Mouse (Mus musculus): ENCODE data around the gene Comt. TPM values are rescaled to one million over a fixed set of nuclear protein-coding genes. Genes with fewer than 3 reads are reported as not detected.

The Comt gene
- total RNA-seq, 2 experiments from 2014 or later: 133 to 156 TPM

DNA sequence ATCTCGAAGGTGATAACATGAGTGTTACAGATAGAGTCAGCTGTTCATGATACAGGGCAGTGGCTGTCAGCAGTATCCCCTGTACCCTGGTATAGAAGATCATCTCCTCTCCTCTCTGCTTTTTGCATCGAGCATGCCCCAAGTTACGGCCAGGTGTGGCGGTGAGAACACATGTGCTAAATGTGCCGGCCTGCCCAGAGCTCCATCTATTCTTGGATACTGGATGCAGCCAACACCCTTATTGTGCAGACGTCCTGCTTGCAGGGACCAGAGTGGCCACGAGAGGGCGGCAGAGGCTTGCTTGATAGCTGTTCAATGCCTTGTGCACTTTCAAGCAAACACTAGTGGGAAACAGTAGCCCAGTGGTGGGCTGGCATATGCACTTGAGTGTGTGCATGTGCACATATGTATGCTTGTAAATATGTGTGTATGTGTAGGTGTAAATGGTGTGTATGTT is 16.8 kb upstream of the Comt start:
- peak; percentile 96 to 99 for DNase-seq
- intact Hi-C loops (cut with DNase I): loop anchor here (1.0 to 10.0 kb wide), 4 partner anchors 55 to 351 kb away; partner anchors contain the start of genes Gnb1l and Rtl10

DNA sequence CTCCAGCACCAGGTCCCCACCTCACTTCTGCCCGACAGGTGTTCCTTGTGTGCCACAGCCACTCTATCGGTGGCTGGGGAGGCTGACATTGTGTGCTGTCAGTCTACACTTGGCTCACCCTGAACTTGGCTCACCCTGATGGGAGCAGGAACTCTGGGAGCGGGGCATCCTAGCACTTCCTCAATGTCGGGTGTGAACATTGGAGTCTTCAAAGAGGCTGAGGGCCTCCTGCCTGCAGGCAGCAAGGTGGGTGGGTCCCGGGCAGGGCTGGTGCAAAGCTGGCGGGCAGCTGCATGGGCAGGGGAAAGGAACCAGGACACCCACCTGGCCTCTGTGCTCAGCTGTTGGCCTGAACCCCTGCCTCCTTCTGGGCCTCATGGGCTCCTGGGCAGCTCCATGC is 9.5 kb upstream of the Comt start:
- intact Hi-C loops (cut with DNase I): no loop called here

GRCm38 (mm10) chr16:18433341-18433920 is 6.8 kb upstream of the Comt start:
- intact Hi-C loops (cut with DNase I): no loop called here
- no peak for DNase-seq

More for the DNA sequence above, 9.5 kb upstream of the Comt start:
- DNase-seq: no peak

DNA sequence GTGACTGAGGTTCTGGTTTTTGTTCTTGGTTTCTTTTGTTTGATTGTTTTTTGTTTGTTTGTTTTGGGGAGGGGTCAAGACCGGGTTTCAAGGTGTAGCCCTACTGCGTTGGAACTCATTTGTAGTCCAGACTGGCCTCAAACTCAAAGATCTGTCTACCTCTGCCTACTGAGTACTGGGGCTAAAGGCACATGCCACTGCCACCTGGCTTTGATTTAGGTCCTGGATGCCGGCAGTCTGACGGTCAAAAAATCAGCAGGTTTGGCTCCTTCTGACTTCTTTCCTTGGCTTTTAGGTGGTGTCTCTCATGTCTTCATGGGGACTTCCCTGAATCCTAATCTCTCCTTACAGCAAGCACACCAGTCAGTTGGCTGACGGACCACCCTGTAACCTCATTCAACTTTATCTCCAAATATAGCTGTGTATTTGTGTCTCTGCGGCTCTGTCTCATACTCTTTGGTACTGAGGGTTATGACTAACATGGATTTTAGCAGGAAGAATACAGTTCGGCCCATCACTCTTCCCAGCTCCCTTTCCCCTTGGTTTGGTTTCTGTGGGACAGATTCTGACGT is 4.1 kb upstream of the Comt start:
- intact Hi-C loops (cut with DNase I): no loop called here
- DNase-seq: no peak

DNA sequence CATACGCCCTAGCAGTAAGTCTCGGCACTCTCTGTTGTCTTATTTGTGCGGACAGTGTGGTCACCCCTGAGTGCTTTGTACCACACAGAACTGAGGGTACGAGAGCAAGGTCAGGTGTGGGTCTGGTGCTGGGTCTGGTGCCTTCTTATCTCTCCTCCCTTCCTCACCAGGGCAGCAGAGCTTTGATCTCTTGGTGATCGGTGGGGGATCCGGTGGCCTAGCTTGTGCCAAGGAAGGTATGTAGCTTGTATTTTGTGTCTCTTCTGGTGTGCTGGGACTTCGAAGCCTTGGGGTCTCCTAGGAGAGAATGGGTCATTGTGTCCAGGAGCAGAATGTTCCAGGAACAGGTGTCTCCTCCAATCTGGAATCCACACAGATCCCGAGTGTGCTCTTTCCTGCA is 3.0 kb upstream of the Comt start:
- intact Hi-C loops (cut with DNase I): loop anchor here (5.0 kb wide), 1 partner anchor 82 kb away; the partner anchor contains the start of genes Arvcf and Tango2

DNA sequence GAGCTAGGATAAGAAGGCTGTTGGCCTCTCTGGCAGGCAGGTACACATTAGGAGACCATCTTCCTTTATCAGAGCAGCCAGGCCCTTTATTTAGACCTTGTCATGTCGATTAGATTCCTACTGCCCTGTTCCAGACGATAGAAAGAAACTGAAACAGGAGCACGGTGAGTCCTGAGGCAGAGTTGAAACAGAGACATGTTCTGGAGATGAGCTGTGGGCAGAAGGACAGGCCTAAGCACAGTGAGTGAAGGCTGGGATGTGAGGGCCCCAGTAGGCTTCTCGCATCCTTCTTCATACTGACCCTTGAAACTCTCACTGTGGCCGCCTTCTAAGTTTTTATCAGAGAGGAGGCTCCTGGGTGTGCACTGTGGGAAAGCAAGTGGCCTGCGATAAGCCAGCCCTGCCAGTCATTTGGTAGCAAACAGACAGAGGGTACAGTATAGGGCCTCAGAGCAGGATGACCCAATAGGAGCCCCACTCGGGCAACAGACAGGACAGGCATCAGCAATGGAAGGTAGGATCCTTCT is 1.9 kb upstream of the Comt start:
- intact Hi-C loops (cut with DNase I): loop anchor here (5.0 kb wide), 1 partner anchor 81 kb away; the partner anchor contains the start of genes Arvcf and Tango2

More for the DNA sequence above, 3.0 kb upstream of the Comt start:
- no peak for DNase-seq

GRCm38 (mm10) chr16:18428011-18428515 is 1.4 kb upstream of the Comt start:
- intact Hi-C loops (cut with DNase I): loop anchor here (5.0 kb wide), 1 partner anchor 81 kb away; the partner anchor contains the start of genes Arvcf and Tango2

More for the DNA sequence above, 1.9 kb upstream of the Comt start:
- DNase-seq: no peak

GRCm38 (mm10) chr16:18426215-18426791 is 349 bp downstream of the Comt start, which contains the start of gene Txnrd2:
Gene Txnrd2, plus strand, starts transcription at chr16:18426384.
- intact Hi-C loops (cut with DNase I): loop anchor here (5.0 kb wide), 1 partner anchor 79 kb away; the partner anchor contains the start of genes Arvcf and Tango2

More at GRCm38 (mm10) chr16:18428011-18428515, 1.4 kb upstream of the Comt start:
- no peak for DNase-seq

DNA sequence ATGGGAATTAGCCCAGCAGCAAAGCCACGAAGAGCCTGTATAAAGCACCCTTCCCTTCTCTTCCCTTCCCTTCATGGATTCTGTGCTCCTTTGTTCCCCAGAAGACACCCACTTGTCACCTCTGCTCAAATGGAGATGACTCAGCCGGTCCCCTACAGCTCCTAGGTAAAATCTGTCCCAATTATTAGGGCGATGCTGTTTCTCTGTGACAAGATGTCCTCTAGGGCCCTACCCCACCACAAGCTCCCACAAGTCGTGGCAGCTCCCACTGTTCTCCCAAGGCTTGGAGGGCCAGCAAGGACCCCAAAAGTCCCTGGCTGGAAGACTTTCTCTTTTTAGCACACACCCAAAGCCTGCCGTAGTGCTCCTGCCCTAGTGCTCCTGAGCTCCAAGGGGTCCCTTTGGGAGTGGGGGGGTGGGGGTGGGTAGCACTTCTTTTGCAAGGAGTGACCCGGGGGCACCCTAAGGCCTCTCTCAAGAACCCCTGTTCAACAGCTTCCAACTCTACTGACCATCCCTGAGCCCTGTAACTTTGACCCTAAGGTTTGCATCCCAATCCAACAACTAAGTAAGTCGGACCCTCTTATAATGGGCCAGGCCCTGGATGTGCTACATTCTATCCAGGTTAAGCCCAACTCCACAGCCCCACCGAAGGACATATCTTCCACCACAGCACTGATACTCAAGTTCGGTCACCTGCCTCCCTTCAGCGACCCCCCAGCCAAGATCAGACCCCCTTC is 1.0 kb downstream of the Comt start:
- intact Hi-C loops (cut with DNase I): loop anchor here (5.0 kb wide), 1 partner anchor 78 kb away; the partner anchor contains the start of genes Arvcf and Tango2
- DNase-seq: peak in 1 of 2 experiments; percentile 28

More at GRCm38 (mm10) chr16:18426215-18426791, 349 bp downstream of the Comt start, which contains the start of gene Txnrd2:
- peak; percentile 86 to 88 for DNase-seq

- intact Hi-C loops (cut with DNase I): loop anchor here (5.0 kb wide), 1 partner anchor 77 kb away; the partner anchor contains the start of genes Arvcf and Tango2
- no peak for DNase-seq
These were observed 2.1 kb downstream of the Comt start for GRCm38 (mm10) chr16:18424364-18425045.

- intact Hi-C loops (cut with DNase I): no loop called here
- no peak for DNase-seq
These were observed 2.8 kb downstream of the Comt start for GRCm38 (mm10) chr16:18423915-18424265.

DNA sequence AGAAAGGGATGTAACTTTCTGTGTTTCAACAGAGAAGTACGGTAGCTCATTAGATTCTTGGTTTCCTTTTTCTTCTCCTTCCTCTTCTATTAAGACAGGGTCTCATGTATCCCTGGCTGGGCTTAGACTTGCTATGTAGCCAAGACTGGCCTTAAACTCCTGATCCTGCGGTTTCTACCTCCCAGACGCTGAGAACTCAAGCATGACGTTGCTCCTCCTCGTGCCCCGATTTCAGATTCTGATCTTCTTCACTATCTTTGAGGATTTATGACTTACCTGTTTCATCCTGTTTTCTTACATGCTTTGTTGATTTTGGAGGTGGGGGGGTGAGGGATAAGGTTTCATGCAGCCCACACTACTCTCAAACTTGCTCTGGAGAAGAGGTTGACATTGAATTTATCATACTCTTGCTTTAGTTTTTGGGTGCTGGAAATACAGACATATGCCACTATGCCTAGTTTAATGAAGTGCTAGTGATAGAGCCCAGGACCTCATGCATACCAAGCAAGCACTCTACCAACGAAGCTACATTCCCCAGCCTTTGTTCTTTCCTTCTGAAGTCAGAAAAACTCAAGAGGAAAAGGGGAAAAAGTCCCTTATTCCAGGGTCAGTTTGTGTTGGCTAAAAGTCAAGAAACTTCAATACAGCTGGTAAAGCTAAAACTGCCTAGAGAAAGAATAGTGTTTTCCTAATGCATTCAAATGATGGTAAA is 3.3 kb downstream of the Comt start:
- intact Hi-C loops (cut with DNase I): no loop called here

GRCm38 (mm10) chr16:18420571-18420970 is 6.1 kb downstream of the Comt start:
- DNase-seq: no peak
- intact Hi-C loops (cut with DNase I): no loop called here

More for the DNA sequence above, 3.3 kb downstream of the Comt start:
- DNase-seq: no peak

DNA sequence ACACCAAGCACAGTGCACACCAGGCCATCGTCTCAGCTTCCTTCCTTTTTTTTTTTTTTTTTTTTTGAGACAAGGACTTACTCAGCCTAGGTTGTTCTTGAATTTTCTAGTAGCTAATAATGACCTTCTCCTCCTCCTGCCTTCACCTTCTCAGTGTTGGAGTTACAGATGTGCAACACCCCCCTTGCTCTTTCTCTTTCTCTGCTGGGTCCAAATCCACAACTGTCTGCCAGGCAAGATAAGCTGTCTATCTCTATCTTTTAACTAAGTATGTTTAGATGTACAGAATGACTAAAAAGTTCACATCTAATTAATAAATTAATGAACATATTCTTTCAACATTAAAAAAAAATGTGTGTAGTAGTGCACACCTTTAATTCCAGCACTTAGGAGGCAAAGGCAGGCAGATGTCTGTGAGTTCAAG is 7.0 kb downstream of the Comt start:
- intact Hi-C loops (cut with DNase I): no loop called here
- no peak for DNase-seq

- intact Hi-C loops (cut with DNase I): no loop called here
These were observed 7.7 kb downstream of the Comt start for GRCm38 (mm10) chr16:18418756-18419602.

GRCm38 (mm10) chr16:18417491-18417890 is 9.2 kb downstream of the Comt start:
- DNase-seq: no peak
- intact Hi-C loops (cut with DNase I): no loop called here

More at GRCm38 (mm10) chr16:18418756-18419602, 7.7 kb downstream of the Comt start:
- DNase-seq: peak in 1 of 2 experiments; percentile 1

GRCm38 (mm10) chr16:18416837-18417236 is 9.8 kb downstream of the Comt start:
- peak in 1 of 2 experiments; percentile 20 for DNase-seq
- intact Hi-C loops (cut with DNase I): no loop called here
